Mouse (Mus musculus) cerebellum, adult 9-11 months (tissue): ENCODE measurements around the gene Rhof.

ENCODE experiments used
- DNase-seq: peaks from one replicate; pipeline ENCODE4 v3.0.0; 2022

Gene Rhof

DNA sequence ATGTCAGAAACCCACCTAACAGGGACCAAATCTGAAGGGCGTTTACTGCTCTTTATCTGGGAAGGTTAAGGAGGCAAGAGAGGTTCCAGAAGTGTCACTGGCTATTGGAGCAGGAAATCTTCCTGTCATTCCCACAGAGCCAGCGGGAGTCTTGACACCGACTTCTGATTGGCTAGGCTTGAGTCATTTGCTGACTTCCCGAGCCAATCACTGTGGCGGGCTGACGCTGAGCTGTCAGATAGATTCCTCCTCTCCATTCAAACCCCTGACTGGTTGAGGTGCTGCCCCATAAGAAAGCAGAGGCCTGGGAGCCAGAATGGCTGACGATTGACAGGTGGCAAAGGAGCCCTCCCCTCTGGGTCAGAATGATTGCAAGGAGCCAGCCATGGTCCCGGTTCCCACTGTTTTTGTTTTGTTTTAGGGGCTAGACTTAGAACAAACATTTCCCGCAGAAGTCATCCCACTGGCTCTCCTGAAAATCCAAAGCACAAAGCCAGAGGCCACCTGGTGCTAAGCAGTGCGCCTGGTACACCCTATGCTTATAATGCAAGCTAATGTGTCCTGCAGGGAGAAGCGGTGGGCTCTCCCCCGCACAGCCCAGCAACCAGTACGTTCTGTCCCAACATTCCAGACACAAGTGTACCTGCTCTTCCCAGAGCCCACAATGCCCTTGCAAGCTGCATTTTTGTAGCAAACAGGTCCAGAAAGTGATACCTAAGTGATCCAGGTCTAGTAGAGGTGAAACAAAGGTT lies 22.9 kb downstream of the Rhof start:
- DNase-seq: peak; percentile 61

DNA sequence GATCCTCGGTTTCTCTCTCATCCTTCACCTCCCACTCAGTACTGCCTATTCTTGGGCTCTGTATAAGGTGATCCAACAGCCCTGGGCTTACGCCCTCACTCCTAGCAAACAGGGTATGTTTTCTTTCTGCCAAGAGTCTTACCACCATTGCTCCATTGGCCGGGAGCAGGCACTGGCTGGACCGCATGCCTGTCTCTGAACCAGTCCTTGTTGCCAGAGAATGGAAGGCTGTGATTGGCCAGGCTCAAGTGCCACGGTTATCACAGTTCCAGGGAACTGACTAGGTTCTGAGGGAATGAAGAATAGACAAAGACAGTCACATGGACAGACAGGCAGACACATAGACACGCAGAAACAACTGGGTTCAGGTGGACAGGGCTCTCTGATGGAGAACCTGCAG lies 27.7 kb downstream of the Rhof start:
- no peak for DNase-seq

DNA sequence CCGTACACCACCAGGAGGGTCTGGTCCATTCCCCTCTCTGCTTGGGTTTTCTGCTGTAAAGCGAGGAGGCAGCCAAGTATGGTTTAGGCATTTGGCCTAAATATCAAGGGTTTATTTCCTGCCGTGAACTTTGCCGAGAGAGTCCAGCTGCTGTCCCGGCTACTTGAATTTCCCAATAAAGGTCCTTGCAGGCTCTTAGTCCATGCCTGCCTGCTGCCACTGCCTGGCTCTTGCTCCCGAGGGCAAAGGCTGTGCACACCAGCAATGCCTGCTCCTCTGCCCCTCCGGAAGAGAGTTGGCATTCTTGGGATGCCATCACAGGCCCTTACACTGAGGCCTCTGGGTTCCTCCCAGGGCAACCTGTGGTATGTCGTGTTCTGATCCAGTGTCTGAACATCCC lies 28.9 kb downstream of the Rhof start:
- no peak for DNase-seq

DNA sequence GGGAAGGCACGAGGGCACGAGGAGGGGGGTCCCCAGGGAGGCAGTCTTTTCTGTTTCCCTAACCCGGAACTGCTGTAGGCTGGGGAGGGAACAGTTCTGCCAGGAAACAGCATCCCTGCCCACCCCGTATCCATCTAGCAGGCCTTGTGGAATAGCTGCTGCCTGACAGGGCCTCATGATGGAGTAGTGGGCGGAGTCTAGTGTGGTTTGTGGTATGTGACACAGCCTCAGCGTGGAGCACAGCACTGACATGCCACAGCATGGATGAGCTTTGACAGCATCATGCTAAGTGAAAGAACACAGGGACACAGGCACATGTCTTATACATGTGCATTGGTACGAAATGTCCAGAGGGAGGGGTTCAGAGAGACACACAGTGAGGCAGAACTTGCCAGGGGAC lies 30.1 kb downstream of the Rhof start:
- DNase-seq: no peak

DNA sequence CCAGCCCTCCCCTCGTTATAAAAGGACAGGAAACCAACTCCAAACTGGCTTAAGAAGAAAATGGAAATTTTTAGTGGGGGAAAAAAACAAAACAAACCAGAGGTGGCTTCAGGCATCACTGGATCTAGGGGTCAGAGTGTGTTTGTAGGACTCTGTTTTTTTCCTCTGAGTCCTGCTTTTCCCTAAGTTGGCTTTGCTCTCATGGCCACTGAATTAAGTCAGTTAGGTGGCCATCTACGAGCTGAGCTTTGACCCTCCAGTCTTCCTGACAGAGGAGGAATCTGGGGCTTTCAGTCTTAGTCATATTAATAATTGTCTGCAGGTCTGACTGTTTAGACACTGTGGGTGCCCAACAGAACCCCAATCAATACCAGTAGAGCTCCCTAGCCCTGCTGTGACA lies 34.0 kb downstream of the Rhof start:
- DNase-seq: no peak

DNA sequence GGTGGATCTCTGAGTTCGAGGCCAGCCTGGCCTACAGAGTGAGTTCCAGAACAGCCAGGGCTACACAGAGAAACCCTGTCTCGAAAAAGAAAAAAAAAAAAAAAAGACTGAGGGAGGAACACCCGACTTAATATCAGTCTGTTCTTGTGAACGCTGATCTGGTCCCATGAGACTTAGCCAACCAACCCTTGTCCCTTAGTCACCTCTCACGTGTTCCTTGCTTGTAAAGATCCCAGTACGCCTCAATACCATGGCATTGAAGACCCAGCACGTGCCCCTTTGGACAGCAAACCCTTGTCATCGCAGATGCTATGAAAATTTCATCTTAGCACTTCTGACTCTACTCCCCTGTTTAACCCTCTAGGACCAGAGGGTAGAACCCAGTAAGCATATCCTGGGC lies 36.2 kb downstream of the Rhof start:
- no peak for DNase-seq

- peak; percentile 56 for DNase-seq
Measured at GRCm38 (mm10) chr5:123094238-123094991, 38.1 kb downstream of the Rhof start.

- DNase-seq: no peak
Measured at GRCm38 (mm10) chr5:123093077-123093633, 39.3 kb downstream of the Rhof start.

DNA sequence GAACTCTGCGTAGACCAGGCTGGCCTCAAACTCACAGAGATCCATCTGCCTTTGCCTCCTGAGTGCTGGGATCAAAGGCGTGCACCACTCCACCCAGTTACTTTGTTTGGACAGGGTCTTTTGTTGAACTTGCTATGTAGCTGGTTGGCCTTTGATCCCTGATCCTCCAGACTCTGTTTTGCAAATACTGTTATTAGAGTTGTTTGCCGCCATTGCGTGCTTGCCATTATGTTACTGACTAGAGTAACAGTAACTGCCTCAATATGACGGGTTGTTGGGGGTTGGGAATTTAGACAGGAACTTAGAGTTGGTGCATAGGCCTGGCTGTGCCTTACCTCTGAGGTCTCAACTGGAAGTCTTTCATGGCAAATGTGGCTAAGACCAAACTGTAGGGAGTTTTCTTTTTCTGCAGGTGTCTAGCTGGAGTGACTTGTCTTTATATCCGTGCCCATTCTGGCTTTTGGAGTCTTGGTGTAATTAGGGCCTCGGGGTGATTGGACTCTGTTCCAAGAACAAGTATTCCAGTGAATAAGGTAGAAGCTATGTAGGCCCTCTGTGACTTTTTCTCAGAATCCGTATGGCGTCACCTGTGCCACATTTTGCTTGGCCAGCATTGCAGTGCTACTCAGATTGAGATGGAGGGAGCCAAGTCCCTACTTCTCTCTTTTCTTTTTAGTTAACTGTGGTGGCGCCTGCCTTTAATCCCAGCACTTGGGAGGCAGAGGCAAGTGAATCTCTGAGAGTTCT lies 41.8 kb downstream of the Rhof start:
- DNase-seq: no peak

DNA sequence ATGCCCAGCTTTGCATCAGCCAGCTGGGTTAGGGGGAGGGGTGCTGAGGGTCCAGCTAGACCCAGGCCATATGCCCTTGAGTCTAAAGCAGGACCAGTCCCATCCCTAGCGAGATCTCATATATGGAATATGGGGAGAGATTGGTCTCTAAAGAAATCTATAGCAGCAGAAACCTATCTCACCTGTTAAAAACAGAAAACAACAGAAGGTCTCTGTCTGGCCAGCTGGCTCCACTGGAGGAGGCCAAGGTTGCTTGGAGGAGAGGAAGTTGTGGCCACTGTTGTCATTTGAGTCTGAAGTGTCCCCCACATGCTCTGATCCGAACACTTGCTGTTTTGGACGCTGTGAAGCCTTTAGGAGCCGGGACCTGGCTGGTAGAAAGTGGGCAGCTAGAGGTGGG lies 43.7 kb downstream of the Rhof start:
- peak; percentile 67 for DNase-seq

DNA sequence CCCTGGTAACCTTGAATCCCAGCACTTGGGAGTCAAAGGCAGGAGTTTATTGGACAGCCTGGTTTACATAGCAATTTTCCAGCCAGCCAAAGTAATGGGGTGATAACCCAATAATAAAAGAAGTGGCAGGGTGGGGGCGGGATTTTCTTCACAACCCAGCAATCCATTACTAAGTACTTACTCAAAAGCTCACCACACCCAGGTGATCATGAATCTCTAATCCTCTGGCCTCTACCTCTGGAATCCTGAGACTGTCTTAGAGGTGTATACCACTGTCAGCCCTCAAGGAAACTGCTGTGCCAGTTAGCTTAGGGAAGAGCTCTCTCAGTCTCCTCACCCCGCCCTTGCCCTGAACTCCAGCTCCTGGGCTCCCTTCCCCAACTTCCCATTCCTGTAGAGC lies 46.0 kb downstream of the Rhof start:
- no peak for DNase-seq

GRCm38 (mm10) chr5:123083340-123084050 lies 49.0 kb downstream of the Rhof start:
- DNase-seq: peak; percentile 62

DNA sequence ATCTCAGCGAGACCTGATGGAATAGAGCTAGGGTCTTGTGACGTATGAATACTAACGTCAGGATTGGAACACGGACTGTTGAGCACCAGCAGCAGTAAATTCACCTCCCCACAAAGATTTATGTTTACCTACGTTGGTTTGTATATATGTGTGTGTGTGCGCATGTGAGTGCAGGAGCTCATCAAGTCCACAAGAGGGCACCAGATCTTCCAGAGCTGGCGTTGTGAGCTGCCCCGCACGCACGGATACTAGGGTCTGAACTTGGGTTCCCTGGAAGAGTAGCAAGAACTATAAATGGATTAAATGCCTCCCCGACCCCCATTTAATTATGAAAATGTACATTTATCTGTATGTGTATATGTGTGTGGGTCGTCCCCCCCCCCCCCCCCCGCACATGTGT lies 52.0 kb downstream of the Rhof start:
- DNase-seq: no peak

DNA sequence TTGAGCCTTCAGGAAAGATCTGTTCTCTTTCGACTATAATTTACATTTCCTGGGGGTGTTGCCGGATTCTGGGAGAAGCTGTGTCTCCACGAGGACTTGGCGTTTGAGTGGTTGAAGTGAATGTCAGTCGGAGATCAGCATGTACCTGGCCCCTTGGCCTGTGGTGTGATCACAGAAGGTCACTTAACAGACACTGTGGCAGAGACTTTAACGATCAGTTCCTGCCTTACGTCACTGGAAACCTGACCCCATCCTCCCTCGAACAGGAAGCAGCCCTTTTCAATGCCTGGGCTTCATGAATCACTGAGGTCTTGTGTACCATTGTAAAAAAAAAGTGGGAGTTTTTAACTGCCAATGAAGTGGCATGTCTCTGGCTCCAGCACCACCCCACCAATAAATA lies 52.5 kb downstream of the Rhof start:
- no peak for DNase-seq

DNA sequence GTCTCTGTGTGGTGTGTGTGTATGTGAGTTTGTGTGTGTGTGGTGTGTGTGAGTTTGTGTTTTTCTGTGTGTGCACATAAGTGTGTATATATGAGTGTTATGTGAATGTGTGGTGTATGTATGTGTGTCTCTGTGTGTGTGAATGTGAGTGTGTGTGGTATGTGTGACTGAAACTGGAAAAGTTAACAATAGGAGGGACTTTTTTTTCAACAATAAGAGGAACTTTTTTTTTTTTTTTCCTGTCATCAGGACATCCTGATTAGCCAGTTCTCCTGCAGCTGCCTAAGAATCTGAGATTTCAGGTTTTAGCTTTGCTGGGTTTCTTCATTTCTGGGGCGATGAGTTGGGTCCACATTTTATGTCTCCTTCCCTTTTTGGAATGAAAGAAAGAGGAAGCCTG lies 52.9 kb downstream of the Rhof start:
- DNase-seq: no peak

DNA sequence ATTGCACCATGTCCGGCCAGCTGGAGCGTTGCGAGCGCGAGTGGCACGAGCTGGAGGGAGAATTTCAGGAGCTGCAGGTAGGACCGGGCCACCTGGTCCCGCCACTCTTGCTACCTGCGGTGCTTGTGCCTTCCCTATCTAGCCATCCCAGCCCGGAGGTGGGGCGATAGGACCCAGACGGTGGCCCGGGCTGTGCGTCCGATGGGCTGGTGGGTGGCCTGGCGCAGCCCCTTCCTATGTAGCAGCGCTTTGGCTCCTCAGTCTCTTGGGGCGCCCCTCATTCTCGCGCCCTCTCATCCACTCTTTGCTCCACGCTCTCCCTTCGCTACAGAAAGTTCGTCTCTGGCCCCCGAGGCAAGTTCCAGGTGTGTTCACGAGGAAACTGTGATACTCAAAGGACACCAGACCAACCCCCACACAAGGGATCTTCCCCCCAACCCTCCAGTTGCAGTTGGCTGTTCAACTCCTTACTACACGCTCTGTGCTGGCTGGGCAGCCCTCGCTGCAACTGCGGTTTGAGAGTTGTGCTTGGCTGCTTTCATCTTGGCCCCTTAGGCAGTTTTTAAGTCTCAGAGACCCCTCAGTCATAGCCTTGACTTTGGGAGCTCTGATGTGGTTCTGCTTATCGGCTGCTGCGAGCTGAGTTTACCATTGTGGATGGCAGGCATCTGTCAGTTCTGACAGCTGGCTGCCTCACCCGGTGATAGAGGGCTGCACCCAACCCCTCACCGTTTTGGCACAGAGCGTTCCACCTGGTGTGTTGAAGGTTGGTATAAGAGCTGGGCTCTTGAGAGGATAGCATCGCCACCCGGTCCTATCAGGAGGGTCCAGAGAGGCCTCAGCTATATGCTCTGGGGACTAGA lies 55.8 kb downstream of the Rhof start:
- DNase-seq: no peak

DNA sequence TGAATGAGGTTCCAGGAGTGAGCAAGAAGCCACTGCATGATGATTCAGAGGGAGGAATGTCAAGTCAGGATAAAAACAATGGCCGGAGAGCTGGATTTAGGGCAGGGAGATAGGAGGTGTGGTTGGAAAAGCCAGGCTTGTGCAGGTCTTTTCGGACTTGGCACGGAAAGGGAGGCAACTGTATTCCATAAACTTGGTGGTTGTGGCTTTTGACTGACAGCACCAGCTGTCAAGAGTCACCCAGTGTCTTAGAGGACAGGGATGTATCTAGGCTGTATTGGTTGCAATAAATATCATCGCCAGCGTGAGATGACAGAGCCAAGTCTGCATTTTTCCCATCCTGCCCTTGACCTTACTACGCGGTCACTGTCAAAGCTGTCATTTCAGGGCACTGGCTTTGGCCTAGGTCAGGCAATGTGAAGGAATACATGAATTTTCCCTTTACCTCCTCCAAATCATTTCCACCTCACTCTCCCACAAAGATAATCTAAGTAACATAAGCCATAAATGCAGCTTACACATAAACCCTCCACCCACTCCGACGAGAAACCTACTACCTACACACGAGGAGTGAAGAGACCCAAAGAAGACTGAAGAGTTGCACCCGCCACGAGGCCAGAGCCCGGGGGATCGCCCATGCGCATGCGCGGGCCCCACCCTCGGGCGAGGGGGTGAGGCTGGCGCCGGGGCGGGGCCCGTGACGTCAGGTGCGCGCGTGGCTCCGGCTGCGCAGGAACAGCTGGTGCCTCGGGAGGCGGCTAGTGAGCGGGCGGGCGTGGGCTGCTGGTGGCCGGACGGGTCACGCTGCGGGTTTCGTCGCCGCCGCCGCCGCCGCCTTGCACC lies 56.7 kb downstream of the Rhof start:
- peak; percentile 96 for DNase-seq

DNA sequence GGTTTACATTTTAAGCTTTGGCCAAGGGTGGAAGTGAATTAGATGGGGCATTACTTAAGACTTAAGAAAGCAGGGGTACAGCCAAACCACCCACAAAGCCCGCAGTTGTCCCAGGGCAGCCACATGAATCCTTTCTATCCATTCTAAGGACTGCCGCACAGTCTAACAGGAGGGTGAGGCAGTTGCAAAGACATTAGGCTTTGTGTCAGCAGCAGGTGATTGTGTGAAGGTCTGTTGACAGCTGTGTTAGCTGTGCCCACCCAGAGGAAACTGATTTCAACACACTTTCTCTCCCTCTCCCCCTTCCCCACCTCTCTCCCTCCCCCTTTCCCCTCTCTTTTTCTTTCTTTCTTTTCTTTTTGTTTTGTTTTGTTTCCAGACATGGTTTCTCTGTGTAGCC lies 63.8 kb downstream of the Rhof start:
- DNase-seq: no peak

DNA sequence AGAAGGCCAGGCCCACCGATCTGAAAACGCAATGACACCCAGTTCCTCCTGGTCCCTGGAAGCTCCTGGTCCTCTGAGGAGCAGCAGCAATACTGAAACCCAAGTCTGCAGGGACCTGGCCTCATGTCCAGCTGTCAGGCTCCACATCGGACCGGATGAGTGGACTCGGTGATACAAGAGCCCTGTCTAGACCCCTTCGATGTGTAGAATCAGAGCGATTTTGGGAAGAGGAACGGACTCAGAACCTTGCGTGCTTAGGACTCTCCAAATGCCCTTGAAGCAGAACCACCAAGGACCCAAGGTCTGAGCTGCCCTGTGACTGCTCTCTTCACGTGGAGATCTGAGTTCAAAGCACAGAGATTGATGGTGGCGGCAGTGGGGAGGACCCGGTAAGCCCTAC lies 64.4 kb downstream of the Rhof start, which contains the start of gene Tmem120b:
Tmem120b (plus strand) TSS at position 301 of the 400 bp plus-strand sequence.
- no peak for DNase-seq

DNA sequence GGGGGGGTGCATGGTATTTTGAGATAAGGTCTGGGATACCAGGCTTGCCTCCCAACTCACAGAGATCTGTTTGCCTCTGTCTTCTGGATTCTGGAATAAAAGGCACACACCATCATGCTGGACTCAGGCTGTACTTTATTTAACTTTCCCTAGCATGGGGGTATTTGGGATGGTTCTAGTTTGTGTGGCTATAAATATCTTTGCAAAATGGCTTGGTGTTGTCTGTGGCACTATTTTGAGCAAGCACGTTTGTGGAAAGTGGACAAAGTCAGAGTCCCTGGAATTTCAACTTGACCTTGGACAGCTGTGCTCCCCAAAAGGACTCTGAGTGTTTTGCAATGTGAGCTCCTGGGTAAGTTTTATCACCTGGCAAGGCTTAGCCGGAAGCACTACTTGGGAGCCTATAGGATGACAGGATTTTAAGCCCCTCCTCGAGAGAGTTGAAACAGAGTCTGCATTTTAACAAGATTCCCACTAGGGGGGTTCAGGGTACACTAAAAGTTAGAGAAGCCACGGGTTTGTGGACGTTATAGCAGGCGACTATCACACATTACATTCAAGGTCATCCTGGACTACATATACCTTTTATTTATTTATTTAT lies 65.0 kb downstream of the Rhof start:
- DNase-seq: no peak
